27 mouse cellular contexts compared by ENCODE assay signal in genomic region chr4:109986301-109986700, GRCm38 (mm10). TPM values are rescaled to one million over a fixed set of nuclear protein-coding genes. Genes with fewer than 3 reads are reported as not detected.
DNase-seq lines count a peak whose midpoint lies in the region; ATAC-seq and TF ChIP-seq lines count a peak whose summit lies in the region.
"Had no signal": no experiment of that assay in that cellular context is flagged by ENCODE, and none has a peak within 500 bp of the region (broad histone marks: within the 10 kb centered on the region; RNA-seq: fewer than 3 reads in every experiment).

No protein-coding gene starts in this region.

- H3K9ac ChIP-seq in hindbrain, embryonic 11.5 days (ENCODE audit: low read depth, low read length): no peak overlapping the region
- H3K9ac ChIP-seq in hindbrain, embryonic 16.5 days (ENCODE audit: low read depth, low read length): no peak overlapping the region
- no peak overlapping the region for H3K9ac ChIP-seq in neural tube, embryonic 15.5 days (replicated peaks)
- peak overlapping the region; percentile 97 for H3K9ac ChIP-seq in forebrain, embryonic 11.5 days (ENCODE audit: low read length)
- H3K9ac ChIP-seq in stomach, postnatal 0 days (ENCODE audit: low read length): no peak overlapping the region
- H3K9ac ChIP-seq: limb, embryonic 15.5 days; liver, embryonic 14.5 days; lung, embryonic 15.5 days had no signal

- no peak overlapping the region for H3K4me2 ChIP-seq in hindbrain, embryonic 11.5 days (replicated peaks; ENCODE audit: low read depth, low read length)
- no peak overlapping the region for H3K4me2 ChIP-seq in hindbrain, embryonic 16.5 days (ENCODE audit: low read length)
- H3K4me2 ChIP-seq in neural tube, embryonic 15.5 days: no peak overlapping the region
- peak overlapping the region; percentile 71 for H3K4me2 ChIP-seq in forebrain, embryonic 11.5 days (ENCODE audit: low read depth, low read length, severe bottlenecking)
- no peak overlapping the region for H3K4me2 ChIP-seq in stomach, postnatal 0 days (replicated peaks; ENCODE audit: low read depth)
- H3K4me2 ChIP-seq: limb, embryonic 15.5 days; lung, embryonic 15.5 days had no signal

- H3K36me3 ChIP-seq in hindbrain, embryonic 11.5 days (ENCODE audit: control insufficient read depth, insufficient read depth, low read length): no peaks in the 10 kb centered on the region
- no peaks in the 10 kb centered on the region for H3K36me3 ChIP-seq in hindbrain, embryonic 16.5 days (ENCODE audit: control insufficient read depth, insufficient read depth, low read length)
- no peaks in the 10 kb centered on the region for H3K36me3 ChIP-seq in neural tube, embryonic 15.5 days
- H3K36me3 ChIP-seq in forebrain, embryonic 11.5 days (ENCODE audit: control insufficient read depth, insufficient read depth, low read length): no peaks in the 10 kb centered on the region
- no peaks in the 10 kb centered on the region for H3K36me3 ChIP-seq in limb, embryonic 10.5 days
- no peaks in the 10 kb centered on the region for H3K36me3 ChIP-seq in stomach, postnatal 0 days (ENCODE audit: control insufficient read depth, insufficient read depth, low read length)
- H3K36me3 ChIP-seq: limb, embryonic 15.5 days; lung, embryonic 15.5 days had no signal

- no peak overlapping the region for H3K4me3 ChIP-seq in hindbrain, embryonic 11.5 days (ENCODE audit: low read depth, low read length)
- H3K4me3 ChIP-seq in hindbrain, embryonic 16.5 days (ENCODE audit: low read length): no peak overlapping the region
- H3K4me3 ChIP-seq in neural tube, embryonic 15.5 days (replicated peaks): no peak overlapping the region
- H3K4me3 ChIP-seq in forebrain, embryonic 11.5 days (ENCODE audit: low read depth, low read length): no peak overlapping the region
- no peak overlapping the region for H3K4me3 ChIP-seq in limb, embryonic 10.5 days
- no peak overlapping the region for H3K4me3 ChIP-seq in stomach, postnatal 0 days (ENCODE audit: low read depth, low read length)
- no peak overlapping the region for H3K4me3 ChIP-seq in lung, adult 2 months (replicated peaks; ENCODE audit: extremely low read depth, low read depth, low read length)
- H3K4me3 ChIP-seq: heart, adult 2 months; limb, embryonic 15.5 days; lung, embryonic 15.5 days; myocyte had no signal

- peaks cover 91% of the 10 kb centered on the region for H3K27me3 ChIP-seq in hindbrain, embryonic 11.5 days (ENCODE audit: control insufficient read depth, insufficient read depth, low read length)
- H3K27me3 ChIP-seq in hindbrain, embryonic 16.5 days (replicated peaks; ENCODE audit: control insufficient read depth, insufficient read depth, low read length): peaks cover 56% of the 10 kb centered on the region
- peaks cover 90% of the 10 kb centered on the region for H3K27me3 ChIP-seq in neural tube, embryonic 15.5 days (replicated peaks)
- H3K27me3 ChIP-seq in forebrain, embryonic 11.5 days (ENCODE audit: control insufficient read depth, insufficient read depth, low read length): peaks cover 62% of the 10 kb centered on the region
- H3K27me3 ChIP-seq in limb, embryonic 10.5 days (ENCODE audit: low read depth, poor library complexity, severe bottlenecking): peaks cover 100% of the 10 kb centered on the region
- peaks cover 23% of the 10 kb centered on the region for H3K27me3 ChIP-seq in stomach, postnatal 0 days (ENCODE audit: control insufficient read depth, insufficient read depth, low read length)
- H3K27me3 ChIP-seq: CH12.LX, Patski had no signal

- ATAC-seq in hindbrain, embryonic 11.5 days (ENCODE audit: low FRiP score): no peak
- no peak for ATAC-seq in hindbrain, embryonic 16.5 days
- no peak for ATAC-seq in neural tube, embryonic 15.5 days (ENCODE audit: low FRiP score)
- no peak for ATAC-seq in forebrain, embryonic 11.5 days (replicated peaks; ENCODE audit: low FRiP score)
- ATAC-seq in stomach, postnatal 0 days (ENCODE audit: low FRiP score, low TSS enrichment): no peak
- ATAC-seq: Patski had no signal

- H3K9me3 ChIP-seq in hindbrain, embryonic 11.5 days (ENCODE audit: control insufficient read depth, low read length): no peaks in the 10 kb centered on the region
- H3K9me3 ChIP-seq in hindbrain, embryonic 16.5 days (ENCODE audit: control insufficient read depth, low read length): no peaks in the 10 kb centered on the region
- no peaks in the 10 kb centered on the region for H3K9me3 ChIP-seq in neural tube, embryonic 15.5 days (replicated peaks)
- no peaks in the 10 kb centered on the region for H3K9me3 ChIP-seq in forebrain, embryonic 11.5 days (ENCODE audit: control insufficient read depth, low read length)
- H3K9me3 ChIP-seq in limb, embryonic 10.5 days (replicated peaks): no peaks in the 10 kb centered on the region
- H3K9me3 ChIP-seq in stomach, postnatal 0 days (ENCODE audit: control insufficient read depth, low read length): no peaks in the 10 kb centered on the region
- H3K9me3 ChIP-seq: limb, embryonic 15.5 days; lung, embryonic 15.5 days had no signal

- DNase-seq in hindbrain, embryonic 11.5 days (ENCODE audit: low spot score): peak; percentile 50
- DNase-seq in neural tube, embryonic 10.5 days (ENCODE audit: extremely low spot score, low spot score): peak; percentile 39
- DNase-seq in forebrain, embryonic 11.5 days (ENCODE audit: low spot score): peak; percentile 60
- peak; percentile 41 for DNase-seq in limb, embryonic 10.5 days (ENCODE audit: low spot score)
- no peak for DNase-seq in stomach, postnatal 0 days (ENCODE audit: low spot score)
- DNase-seq in lung, adult 2 months: no peak
- DNase-seq: B cell, adult 2 months; cerebellum, adult 11-12 months; cerebellum, postnatal 10 days; gastrocnemius, postnatal 25 days; heart, adult 2 months; heart, postnatal 4 days; kidney, adult 18-20 months; layer of hippocampus, adult 9-11 months; lung, postnatal 4 days; right cerebral cortex, postnatal 14 days; spleen, adult 18-20 months; thymus, postnatal 14 days had no signal

- H3K27ac ChIP-seq in hindbrain, embryonic 11.5 days (ENCODE audit: low read depth, low read length): no peak overlapping the region
- no peak overlapping the region for H3K27ac ChIP-seq in hindbrain, embryonic 16.5 days (ENCODE audit: low read depth, low read length)
- no peak overlapping the region for H3K27ac ChIP-seq in neural tube, embryonic 15.5 days (replicated peaks)
- peak overlapping the region; percentile 93; the same call in 1 of the 2 replicates for H3K27ac ChIP-seq in forebrain, embryonic 11.5 days (ENCODE audit: low read depth, low read length)
- no peak overlapping the region for H3K27ac ChIP-seq in limb, embryonic 10.5 days
- no peak overlapping the region for H3K27ac ChIP-seq in stomach, postnatal 0 days (replicated peaks)
- H3K27ac ChIP-seq: heart, adult 2 months; limb, embryonic 15.5 days; liver, embryonic 14.5 days; lung, embryonic 15.5 days had no signal

- TF ChIP-seq CTCF in stomach, postnatal 0 days (IDR thresholded peaks at IDR 0.05; ENCODE audit: low read depth): no peak
- no peak for TF ChIP-seq CTCF in lung, adult 2 months (IDR thresholded peaks at IDR 0.05; ENCODE audit: insufficient read depth, low read length)

- TF ChIP-seq EP300 in stomach, postnatal 0 days (optimal IDR thresholded peaks at IDR 0.05): no peak

- peaks cover 9% of the 10 kb centered on the region for H3K4me1 ChIP-seq in hindbrain, embryonic 11.5 days (replicated peaks; ENCODE audit: control insufficient read depth, insufficient read depth, low read length)
- H3K4me1 ChIP-seq in hindbrain, embryonic 16.5 days (ENCODE audit: control insufficient read depth, insufficient read depth, low read depth, low read length): peaks cover 6% of the 10 kb centered on the region; the same call in 1 of the 2 replicates
- peaks cover 21% of the 10 kb centered on the region for H3K4me1 ChIP-seq in neural tube, embryonic 15.5 days
- peaks cover 18% of the 10 kb centered on the region for H3K4me1 ChIP-seq in forebrain, embryonic 11.5 days (replicated peaks; ENCODE audit: control insufficient read depth, insufficient read depth, low read length)
- H3K4me1 ChIP-seq in limb, embryonic 10.5 days: peaks cover 29% of the 10 kb centered on the region
- no peaks in the 10 kb centered on the region; the same call in 1 of the 2 replicates for H3K4me1 ChIP-seq in stomach, postnatal 0 days (replicated peaks; ENCODE audit: control insufficient read depth, insufficient read depth)
- H3K4me1 ChIP-seq in lung, adult 2 months (ENCODE audit: control insufficient read depth, insufficient read depth, low read length): peaks cover 2% of the 10 kb centered on the region; the same call in 1 of the 2 replicates

- TF ChIP-seq POLR2A in lung, adult 2 months (IDR thresholded peaks at IDR 0.05; ENCODE audit: borderline replicate concordance, extremely low read depth, low read depth, low read length): no peak

- WGBS in hindbrain, embryonic 11.5 days: 2% methylated on average over 9 of the region's 9 CpGs
- 3% methylated on average over 9 of the region's 9 CpGs for WGBS in hindbrain, embryonic 16.5 days
- WGBS in neural tube, embryonic 15.5 days: 2% methylated on average over 9 of the region's 9 CpGs
- 2% methylated on average over 9 of the region's 9 CpGs for WGBS in forebrain, embryonic 11.5 days
- 3% methylated on average over 9 of the region's 9 CpGs for WGBS in limb, embryonic 10.5 days
- 7% methylated on average over 9 of the region's 9 CpGs for WGBS in stomach, postnatal 0 days
- WGBS in lung, adult 2 months: 4% methylated on average over 9 of the region's 9 CpGs

RNA-seq across cellular contexts. Expression of gene Dmrta2, which starts 8.4 kb away (rescaled TPM):
- polyA plus RNA-seq in hindbrain, embryonic 11.5 days (2014; fragmentation: Nextera tagmentation; extraction: Ambion mirVana): 0.08 and 0.14 TPM in 2 replicates
- 0.05 and 0.19 TPM in 2 replicates for polyA plus RNA-seq in hindbrain, embryonic 16.5 days (2015; fragmentation: Nextera tagmentation; extraction: Ambion mirVana)
- polyA plus RNA-seq in neural tube, embryonic 15.5 days (2015; fragmentation: Nextera tagmentation; extraction: Ambion mirVana): 0.08 TPM in 1 of 2 replicates, not detected in the other
- 12.5 and 16.9 TPM in 2 replicates for polyA plus RNA-seq in forebrain, embryonic 11.5 days (2014; fragmentation: Nextera tagmentation; extraction: Ambion mirVana)
- 0.20 TPM in 2 replicates for polyA plus RNA-seq in limb, embryonic 10.5 days (2016; fragmentation: Nextera tagmentation; extraction: Ambion mirVana)
- polyA plus RNA-seq in stomach, postnatal 0 days (2015; fragmentation: Nextera tagmentation; extraction: Ambion mirVana): 0.05 TPM in 1 of 2 replicates, not detected in the other
- 0.43 and 0.52 TPM in 2 replicates for polyA plus RNA-seq in lung, adult 2 months (2012; rRNA removed)
- polyA plus RNA-seq: heart, embryonic 14.5 days had no signal

Comparison
In these comparisons a context has a peak if more than half of its experiments do, and no peak if none do; other contexts are left out.
1. DNase-seq: peak in hindbrain, embryonic 11.5 days (single experiment), neural tube, embryonic 10.5 days (single experiment), forebrain, embryonic 11.5 days (single experiment) and limb, embryonic 10.5 days (single experiment); none in stomach, postnatal 0 days (single experiment) and lung, adult 2 months (single experiment).